Mouse (Mus musculus): Measurements from ENCODE around the gene Grb7.

DNA sequence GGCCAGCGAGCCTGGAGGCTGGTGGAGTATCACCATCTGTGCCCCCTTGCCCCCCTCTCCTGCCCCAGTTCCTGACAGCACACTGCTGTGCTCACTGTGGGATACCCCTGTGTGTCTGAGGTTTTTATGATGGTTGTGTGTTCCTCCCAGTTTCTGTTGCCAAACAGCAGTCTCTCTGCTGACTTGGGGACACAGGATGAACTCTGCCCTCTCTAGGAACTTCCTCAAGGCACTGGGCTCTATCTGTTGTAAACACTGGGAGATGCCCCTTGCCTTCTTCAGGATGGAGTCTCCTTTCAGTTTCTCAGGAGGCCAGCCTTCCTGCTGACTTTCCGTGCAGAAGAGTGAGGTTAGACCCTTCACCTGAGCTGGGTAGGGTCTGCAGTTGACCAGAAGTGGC, 32.0 kb upstream of the Grb7 start:
- TF ChIP-seq GATA1 (IDR thresholded peaks at IDR 0.05; ENCODE audit: borderline replicate concordance, low read length) (no peak), FLI1 (IDR thresholded peaks at IDR 0.05; ENCODE audit: low read length) (no peak)

Measured in megakaryocyte, embryonic 14.5 days (primary cell).